Mouse (Mus musculus) heart, postnatal 25 days (tissue): Measurements from ENCODE around the gene Dst. TPM values are rescaled to one million over a fixed set of nuclear protein-coding genes. Genes with fewer than 3 reads are reported as not detected.
A peak's percentile ranks its signal among the peaks of the same experiment; 100 is the strongest.

ENCODE experiments used
- DNase-seq: peaks from one replicate; pipeline ENCODE4 v3.0.0; 2022; ENCODE audit warnings: low spot score
- intact Hi-C: fragments of 180-260 bp; cut with DNase I; formaldehyde crosslinking; loops from one replicate; pipeline ENCODE4 v1.15.1; 2025
- total RNA-seq, 2 experiments: library from RNA; stranded (reverse); gene quantifications; 2 replicates each; pipeline ENCODE4 v1.2.3; 2021

Gene Dst
- total RNA-seq, result 100 to 1,000 TPM; 338 to 369 TPM

DNA sequence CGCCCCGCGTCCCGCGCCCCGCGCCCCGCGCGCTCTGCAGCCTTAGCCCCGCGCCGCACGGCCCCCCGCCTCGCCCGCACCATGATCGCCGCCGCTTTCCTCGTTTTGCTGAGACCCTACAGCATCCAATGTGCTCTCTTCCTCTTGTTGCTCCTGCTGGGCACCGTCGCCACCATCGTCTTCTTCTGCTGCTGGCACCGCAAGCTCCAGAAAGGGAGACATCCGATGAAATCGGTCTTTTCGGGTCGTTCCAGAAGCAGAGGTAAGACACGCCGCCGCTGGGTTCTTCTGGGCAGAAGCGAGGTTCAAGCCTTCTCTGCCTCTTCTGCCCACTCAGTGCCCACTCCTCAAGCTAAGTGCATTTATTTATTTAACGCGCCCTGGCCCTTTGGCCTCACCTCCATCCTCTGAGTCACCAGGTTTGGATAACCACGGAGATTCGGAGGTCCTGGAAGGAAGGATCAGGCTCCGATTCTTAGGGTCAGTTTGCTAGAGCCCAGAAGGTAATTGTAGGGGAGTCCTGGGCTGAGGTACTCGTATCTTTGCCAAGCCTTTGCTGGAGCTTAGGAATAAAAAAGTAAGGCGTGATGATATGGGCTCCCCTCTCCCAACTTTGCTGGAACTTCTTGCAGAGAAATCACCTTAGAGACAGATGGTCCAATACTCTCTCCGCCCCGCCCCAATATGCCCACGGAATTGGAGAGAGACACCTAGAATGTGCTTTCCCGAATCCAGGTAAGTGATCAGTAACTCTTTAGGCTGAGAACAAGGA is at the start of gene Dst:
TSS of gene Dst (plus strand) at position 35 of the 772 bp plus-strand sequence.
- DNase-seq, result no peak
- intact Hi-C loops, result loop anchor here (10.0 kb wide), 1 partner anchor 156 kb away; no protein-coding TSS in a partner anchor

GRCm38 (mm10) chr1:33869031-33869430 is 39.0 kb upstream of the Dst start:
- DNase-seq, result no peak
- intact Hi-C loops, result no loop called here

DNA sequence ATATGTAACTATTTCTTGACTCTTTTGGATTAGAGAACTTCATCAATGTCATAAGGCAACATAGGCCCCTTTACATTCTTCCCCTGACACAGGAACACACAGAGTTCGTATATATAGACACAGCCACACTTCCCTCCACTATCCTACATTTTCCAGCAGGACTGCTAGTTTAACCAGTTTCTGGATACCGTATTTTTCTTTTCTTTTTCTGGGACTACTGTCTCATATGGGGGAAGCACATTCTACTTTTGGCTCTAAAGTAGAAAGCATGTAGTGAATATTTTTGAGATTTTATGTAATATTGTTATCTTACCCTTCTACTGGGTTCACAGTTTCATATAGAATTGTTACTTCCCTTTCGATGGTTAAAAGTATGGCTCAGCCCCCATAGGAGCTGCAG is 38.6 kb upstream of the Dst start:
- intact Hi-C loops, result no loop called here
- DNase-seq, result no peak

- intact Hi-C loops, result no loop called here
- DNase-seq, result no peak
Observed at GRCm38 (mm10) chr1:33873561-33873960, 34.5 kb upstream of the Dst start.

- no peak for DNase-seq
- intact Hi-C loops, result no loop called here
Observed at GRCm38 (mm10) chr1:33875691-33876090, 32.3 kb upstream of the Dst start.

DNA sequence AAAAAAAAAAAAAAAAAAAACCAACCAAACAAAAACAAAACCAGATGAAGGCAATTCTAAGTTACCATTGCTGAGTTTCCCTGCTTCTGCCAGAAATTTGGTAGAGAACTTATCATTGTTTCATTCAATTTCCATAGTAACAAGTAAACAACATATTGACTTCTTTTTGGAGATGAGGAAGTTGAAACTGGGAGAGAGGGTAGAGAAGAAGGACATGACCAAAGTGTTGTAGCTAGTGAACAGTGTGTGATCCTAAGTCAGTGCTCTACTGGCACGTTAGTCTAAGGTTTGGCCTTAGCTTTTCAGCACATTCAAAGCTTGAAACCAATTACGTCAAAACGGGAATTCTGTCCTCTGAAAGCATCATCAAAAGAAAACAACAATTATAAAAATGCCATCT is 31.6 kb upstream of the Dst start:
- intact Hi-C loops, result no loop called here
- DNase-seq, result no peak

GRCm38 (mm10) chr1:33878170-33878569 is 29.9 kb upstream of the Dst start:
- DNase-seq, result no peak
- intact Hi-C loops, result no loop called here

GRCm38 (mm10) chr1:33883102-33883839 is 24.8 kb upstream of the Dst start:
- intact Hi-C loops, result no loop called here
- peak; percentile 17 for DNase-seq

DNA sequence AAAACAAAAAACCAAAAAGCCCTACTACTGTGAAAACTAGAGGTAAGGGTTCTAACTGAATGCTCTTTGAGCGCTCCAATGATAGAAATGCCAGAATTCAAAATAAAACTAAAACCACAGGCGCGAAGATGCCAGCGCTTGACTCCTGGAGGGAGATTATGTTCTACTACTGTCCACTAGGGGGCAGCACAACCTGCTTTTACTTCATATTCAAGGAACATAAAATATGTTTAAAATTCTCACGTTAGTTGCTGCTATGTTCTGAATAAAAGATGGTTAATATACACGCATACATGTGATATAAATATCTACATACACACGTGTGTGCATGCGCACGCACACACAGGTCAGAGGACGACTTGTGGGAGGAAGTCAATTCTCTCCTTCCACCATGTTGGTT is 15.2 kb upstream of the Dst start:
- intact Hi-C loops, result loop anchor here (1.0 to 5.0 kb wide), 2 partner anchors 72 to 275 kb away; no protein-coding TSS in a partner anchor
- DNase-seq, result no peak

GRCm38 (mm10) chr1:33896116-33896515 is 11.9 kb upstream of the Dst start:
- no peak for DNase-seq
- intact Hi-C loops, result no loop called here

DNA sequence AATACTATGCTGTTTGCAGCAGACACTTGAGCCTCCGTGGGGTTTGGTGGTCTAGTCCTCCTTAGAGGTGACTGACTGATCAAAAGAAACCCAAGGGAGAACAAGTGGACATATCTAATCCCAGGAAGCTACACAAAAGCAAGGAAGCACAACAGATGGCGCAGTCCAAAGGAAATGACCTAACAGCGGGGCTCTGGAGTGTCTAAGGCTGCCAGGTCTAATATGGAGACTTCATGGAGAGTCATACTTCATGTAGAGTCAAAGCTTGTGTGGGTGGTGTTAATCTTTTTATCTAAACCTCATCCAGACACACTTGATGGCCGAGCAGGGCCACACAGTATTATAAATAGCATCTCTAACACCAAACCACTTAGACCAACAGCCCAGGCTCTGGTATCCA is 11.4 kb upstream of the Dst start:
- DNase-seq, result no peak
- intact Hi-C loops, result no loop called here

DNA sequence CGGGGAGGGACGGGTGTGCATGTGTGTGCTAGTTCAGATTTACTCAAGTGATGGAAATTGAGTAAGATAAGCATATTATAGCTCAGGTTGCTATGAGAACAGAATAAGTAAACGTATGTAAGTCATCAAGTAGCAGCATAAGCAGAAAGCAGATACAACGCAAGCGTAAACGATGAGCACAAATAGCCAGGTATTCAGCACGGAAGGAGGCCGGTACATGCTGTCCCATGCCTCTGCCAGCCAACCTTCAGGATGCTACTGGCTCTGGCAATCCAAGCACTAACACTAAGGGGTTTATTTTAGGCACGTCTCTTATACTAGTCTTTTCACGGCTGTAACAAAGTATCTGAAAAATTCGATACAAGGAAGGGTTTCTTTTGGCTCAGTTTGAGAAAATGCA is 10.6 kb upstream of the Dst start:
- intact Hi-C loops, result no loop called here
- no peak for DNase-seq

GRCm38 (mm10) chr1:33898373-33898772 is 9.7 kb upstream of the Dst start:
- intact Hi-C loops, result no loop called here

DNA sequence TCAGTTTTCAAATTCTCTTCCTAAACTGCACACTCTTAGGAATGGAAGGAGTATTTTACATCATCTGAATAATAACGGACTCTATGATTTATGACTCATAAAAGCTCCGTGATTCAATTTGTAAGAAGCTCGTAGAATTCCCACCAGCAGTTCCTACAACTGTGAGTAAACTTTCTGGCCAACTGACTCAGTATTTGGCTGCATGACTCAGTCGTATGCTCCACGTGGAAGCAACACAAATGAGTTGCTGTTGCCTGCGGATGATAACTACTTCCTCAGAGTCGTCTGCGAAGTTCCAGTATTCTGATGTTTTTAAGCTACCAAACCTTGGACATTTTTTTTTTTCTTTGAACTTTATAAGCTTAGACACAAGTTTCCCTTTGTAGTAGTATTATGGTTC is 7.8 kb upstream of the Dst start:
- DNase-seq, result no peak
- intact Hi-C loops, result loop anchor here (10.0 kb wide), 1 partner anchor 165 kb away; no protein-coding TSS in a partner anchor

More at GRCm38 (mm10) chr1:33898373-33898772, 9.7 kb upstream of the Dst start:
- no peak for DNase-seq

GRCm38 (mm10) chr1:33903587-33903986 is 4.4 kb upstream of the Dst start:
- DNase-seq, result no peak
- intact Hi-C loops, result loop anchor here (10.0 kb wide), 1 partner anchor 161 kb away; no protein-coding TSS in a partner anchor

- intact Hi-C loops, result loop anchor here (10.0 kb wide), 1 partner anchor 159 kb away; no protein-coding TSS in a partner anchor
- no peak for DNase-seq
Observed at GRCm38 (mm10) chr1:33906216-33906615, 1.8 kb upstream of the Dst start.

GRCm38 (mm10) chr1:33906927-33907326 is 1.1 kb upstream of the Dst start:
- intact Hi-C loops, result loop anchor here (10.0 kb wide), 1 partner anchor 158 kb away; no protein-coding TSS in a partner anchor
- DNase-seq, result no peak

DNA sequence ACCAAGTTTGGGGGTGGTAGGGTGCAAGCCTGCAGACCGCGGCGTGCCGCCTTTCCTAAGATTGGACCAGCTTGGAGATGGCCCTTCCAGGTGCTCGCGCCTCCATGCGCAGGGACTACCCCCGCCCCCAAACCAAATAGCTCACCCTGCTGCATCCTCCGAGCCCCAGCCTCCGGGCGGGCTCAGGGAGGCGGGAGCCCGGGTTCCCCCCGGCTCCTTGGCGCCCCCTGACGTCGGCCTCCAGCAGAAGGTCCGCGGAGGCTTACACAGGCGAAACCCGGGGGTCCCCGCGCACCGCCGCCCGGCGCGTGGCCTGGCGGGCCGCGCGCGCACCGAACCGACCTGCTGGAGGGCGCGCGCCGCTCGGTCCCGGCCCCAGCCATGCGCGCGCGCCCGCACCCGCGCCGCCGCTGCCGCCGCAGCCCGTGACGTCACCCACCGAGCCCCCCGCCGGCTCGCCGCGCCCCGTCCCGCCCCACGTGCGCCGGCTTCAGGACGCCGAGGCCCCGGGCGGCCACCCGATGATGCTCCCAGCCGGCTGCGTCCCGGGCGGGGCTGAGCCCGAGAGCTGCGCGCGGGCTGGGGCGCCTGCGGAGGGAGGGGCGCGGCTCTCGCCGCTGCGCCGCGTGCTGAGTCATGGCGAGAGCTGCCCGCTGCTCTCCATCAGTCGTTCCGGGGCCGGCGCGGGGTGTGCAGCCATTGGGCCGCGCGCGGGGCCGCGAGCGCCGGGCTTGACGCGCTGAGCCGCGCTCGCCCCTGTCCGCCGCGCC is 419 bp upstream of the Dst start, which contains the start of gene Bend6:
TSS of gene Bend6 (minus strand) at position 396 of the 770 bp plus-strand sequence.
- intact Hi-C loops, result loop anchor here (10.0 kb wide), 1 partner anchor 157 kb away; no protein-coding TSS in a partner anchor
- peak; percentile 52 for DNase-seq

GRCm38 (mm10) chr1:33911589-33911988 is 3.6 kb downstream of the Dst start:
- no peak for DNase-seq
- intact Hi-C loops, result no loop called here

DNA sequence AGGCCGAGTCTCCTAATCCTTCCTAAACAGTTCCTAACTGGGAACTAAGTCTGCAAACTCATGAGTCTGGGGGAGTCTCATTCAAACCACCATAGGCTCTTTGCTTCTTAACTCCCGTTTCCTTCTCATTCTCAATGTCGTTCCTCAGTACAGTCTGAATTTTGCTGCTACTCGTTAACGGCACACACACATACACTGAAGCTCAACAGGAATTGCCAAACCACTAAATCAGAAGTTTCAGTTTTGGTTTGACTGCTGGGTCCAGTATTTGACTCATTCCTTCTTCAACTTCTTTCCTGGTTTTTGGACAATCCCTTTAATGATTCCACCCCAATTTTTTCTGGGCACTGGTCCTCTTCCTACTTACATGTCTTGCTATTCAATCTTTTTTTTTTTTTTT is 8.5 kb downstream of the Dst start:
- no peak for DNase-seq
- intact Hi-C loops, result no loop called here
